Mouse (Mus musculus) neural tube, embryonic 15.5 days (tissue): ENCODE data around the gene Tarsl2. TPM values are rescaled to one million over a fixed set of nuclear protein-coding genes. Genes with fewer than 3 reads are reported as not detected.

ENCODE experiments used
- ATAC-seq: fragments of 200-750 bp; cut with Nextera tagmentation; 2 replicates; pipeline ENCODE4 v1.8.0; 2017; ENCODE audit warnings: mild to moderate bottlenecking, moderate TSS enrichment, moderate library complexity; ENCODE audit not compliant: low FRiP score
- H3K27ac ChIP-seq: fragments of 300-500 bp; sonication (generic); replicated peaks from 2 replicates; pipeline ENCODE4 v1.5.1; 2015; ENCODE audit warnings: mild to moderate bottlenecking, inconsistent platforms
- H3K27me3 ChIP-seq: fragments of 300-500 bp; sonication (generic); replicated peaks from 2 replicates; pipeline ENCODE4 v1.6.1; 2015; ENCODE audit warnings: inconsistent platforms
- H3K36me3 ChIP-seq: fragments of 300-500 bp; sonication (generic); 2 replicates; pipeline ENCODE4 v1.6.1; 2015; ENCODE audit warnings: inconsistent platforms
- H3K4me1 ChIP-seq: fragments of 300-500 bp; sonication (generic); 2 replicates; pipeline ENCODE4 v1.6.1; 2015; ENCODE audit warnings: inconsistent platforms
- H3K4me2 ChIP-seq: fragments of 300-500 bp; sonication (generic); 2 replicates; pipeline ENCODE4 v1.6.1; 2015; ENCODE audit warnings: inconsistent platforms, mild to moderate bottlenecking, moderate library complexity
- H3K4me3 ChIP-seq: fragments of 300-500 bp; sonication (generic); replicated peaks from 2 replicates; pipeline ENCODE4 v1.5.1; 2015; ENCODE audit warnings: mild to moderate bottlenecking, inconsistent platforms
- H3K9ac ChIP-seq: fragments of 300-500 bp; sonication (generic); replicated peaks from 2 replicates; pipeline ENCODE4 v1.6.1; 2015; ENCODE audit warnings: mild to moderate bottlenecking, inconsistent platforms
- H3K9me3 ChIP-seq: fragments of 300-500 bp; sonication (generic); replicated peaks from 2 replicates; pipeline ENCODE4 v1.6.1; 2016; ENCODE audit warnings: inconsistent platforms
- WGBS: fragments of 180-500 bp; shearing (Covaris S2); methylation state at CpG from one replicate; pipeline ENCODE4 v1.1.7; 2015; ENCODE audit warnings: mixed read lengths; 5-methylcytosine and 5-hydroxymethylcytosine counted together
- polyA plus RNA-seq: library from polyadenylated mRNA; unstranded; fragments of >200 nt; fragmentation: Nextera tagmentation; extraction: Ambion mirVana; gene quantifications from 2 replicates; pipeline ENCODE4 v1.2.1, GENCODE M21; 2015

Gene Tarsl2
- 20.5 and 22.3 TPM in 2 replicates for polyA plus RNA-seq

GRCm38 (mm10) chr7:65644643-65645351 lies at the start of gene Tarsl2:
Tarsl2 (plus strand) TSS chr7:65644898.
- Histone ChIP-seq H3K36me3 (peaks cover 24% of the 10 kb centered on the region), H3K4me2 (peak within 1 kb of the TSS; percentile 74), H3K9ac (peak within 1 kb of the TSS; percentile 78), H3K4me1 (peaks cover 16% of the 10 kb centered on the region), H3K4me3 (peak within 1 kb of the TSS; percentile 64), H3K27ac (peak within 1 kb of the TSS; percentile 87), H3K27me3 (no peaks in the 10 kb centered on the region; the same call in 1 of the 2 replicates), H3K9me3 (no peaks in the 10 kb centered on the region)
- ATAC-seq, result peak; percentile 97
- WGBS, result 2% methylated on average over 58 of the region's 64 CpGs

- H3K9me3 ChIP-seq, result no peaks in the 10 kb centered on the region
- ATAC-seq, result no peak
- H3K9ac ChIP-seq, result no peak overlapping the region
- no peaks in the 10 kb centered on the region for H3K36me3 ChIP-seq
- no peaks in the 10 kb centered on the region for H3K27me3 ChIP-seq
- WGBS, result 77% methylated on average over 3 of the region's 3 CpGs
- no peak overlapping the region for H3K4me2 ChIP-seq
- H3K27ac ChIP-seq, result no peak overlapping the region
- peaks cover 17% of the 10 kb centered on the region for H3K4me1 ChIP-seq
- no peak overlapping the region for H3K4me3 ChIP-seq
Observed at GRCm38 (mm10) chr7:65606124-65606523, 38.6 kb upstream of the Tarsl2 start.

GRCm38 (mm10) chr7:65607003-65607402 lies 37.7 kb upstream of the Tarsl2 start:
- Histone ChIP-seq H3K4me3 (no peak overlapping the region), H3K27me3 (no peaks in the 10 kb centered on the region), H3K36me3 (no peaks in the 10 kb centered on the region), H3K4me2 (no peak overlapping the region), H3K27ac (no peak overlapping the region), H3K9ac (no peak overlapping the region), H3K4me1 (peaks cover 17% of the 10 kb centered on the region), H3K9me3 (no peaks in the 10 kb centered on the region)
- WGBS, result 52% methylated on average over 5 of the region's 5 CpGs
- peak; percentile 41; the same call in 1 of the 2 replicates for ATAC-seq

- Histone ChIP-seq H3K27me3 (no peaks in the 10 kb centered on the region), H3K4me2 (no peak overlapping the region), H3K4me3 (no peak overlapping the region), H3K4me1 (peaks cover 17% of the 10 kb centered on the region), H3K9me3 (no peaks in the 10 kb centered on the region), H3K36me3 (no peaks in the 10 kb centered on the region), H3K27ac (no peak overlapping the region), H3K9ac (no peak overlapping the region)
- WGBS, result 62% methylated on average over 5 of the region's 5 CpGs
- ATAC-seq, result peak; percentile 82
Observed at GRCm38 (mm10) chr7:65610171-65610570, 34.5 kb upstream of the Tarsl2 start.

- no peak for ATAC-seq
- Histone ChIP-seq H3K27ac (no peak overlapping the region), H3K36me3 (no peaks in the 10 kb centered on the region), H3K4me3 (no peak overlapping the region), H3K27me3 (no peaks in the 10 kb centered on the region), H3K9me3 (no peaks in the 10 kb centered on the region), H3K9ac (no peak overlapping the region), H3K4me2 (no peak overlapping the region), H3K4me1 (peaks cover 17% of the 10 kb centered on the region)
- WGBS, result 66% methylated on average over 8 of the region's 8 CpGs
Observed at GRCm38 (mm10) chr7:65610673-65611072, 34.0 kb upstream of the Tarsl2 start.

- Histone ChIP-seq H3K4me2 (no peak overlapping the region), H3K27me3 (no peaks in the 10 kb centered on the region), H3K9me3 (no peaks in the 10 kb centered on the region), H3K4me3 (no peak overlapping the region), H3K36me3 (no peaks in the 10 kb centered on the region), H3K9ac (no peak overlapping the region), H3K27ac (no peak overlapping the region), H3K4me1 (peaks cover 14% of the 10 kb centered on the region)
- 77% methylated on average over 3 of the region's 3 CpGs for WGBS
- no peak for ATAC-seq
Observed at GRCm38 (mm10) chr7:65611298-65611697, 33.4 kb upstream of the Tarsl2 start.

- Histone ChIP-seq H3K9me3 (no peaks in the 10 kb centered on the region), H3K4me2 (no peak overlapping the region), H3K4me1 (peaks cover 6% of the 10 kb centered on the region), H3K27me3 (no peaks in the 10 kb centered on the region), H3K9ac (no peak overlapping the region), H3K36me3 (no peaks in the 10 kb centered on the region), H3K4me3 (no peak overlapping the region), H3K27ac (no peak overlapping the region)
- WGBS, result 83% methylated on average over 5 of the region's 5 CpGs
- ATAC-seq, result no peak
Observed at GRCm38 (mm10) chr7:65613723-65614122, 31.0 kb upstream of the Tarsl2 start.

GRCm38 (mm10) chr7:65618751-65619150 lies 25.9 kb upstream of the Tarsl2 start:
- Histone ChIP-seq H3K4me2 (no peak overlapping the region), H3K36me3 (no peaks in the 10 kb centered on the region), H3K4me1 (peaks cover 3% of the 10 kb centered on the region; the same call in 1 of the 2 replicates), H3K9ac (no peak overlapping the region), H3K27me3 (no peaks in the 10 kb centered on the region), H3K27ac (no peak overlapping the region), H3K9me3 (no peaks in the 10 kb centered on the region), H3K4me3 (no peak overlapping the region)
- no peak for ATAC-seq
- 52% methylated on average over 1 of the region's 1 CpGs for WGBS

GRCm38 (mm10) chr7:65620746-65621145 lies 24.0 kb upstream of the Tarsl2 start:
- H3K27me3 ChIP-seq, result no peaks in the 10 kb centered on the region
- no peak overlapping the region for H3K27ac ChIP-seq
- no peak overlapping the region for H3K4me2 ChIP-seq
- no peak overlapping the region for H3K4me3 ChIP-seq
- 78% methylated on average over 7 of the region's 7 CpGs for WGBS
- no peaks in the 10 kb centered on the region for H3K9me3 ChIP-seq
- no peak overlapping the region for H3K9ac ChIP-seq
- H3K36me3 ChIP-seq, result no peaks in the 10 kb centered on the region
- ATAC-seq, result no peak
- H3K4me1 ChIP-seq, result peaks cover 3% of the 10 kb centered on the region; the same call in 1 of the 2 replicates

GRCm38 (mm10) chr7:65623330-65623729 lies 21.4 kb upstream of the Tarsl2 start:
- H3K9ac ChIP-seq, result no peak overlapping the region
- no peak for ATAC-seq
- H3K4me2 ChIP-seq, result no peak overlapping the region
- no peaks in the 10 kb centered on the region for H3K36me3 ChIP-seq
- H3K4me3 ChIP-seq, result no peak overlapping the region
- no peak overlapping the region for H3K27ac ChIP-seq
- peaks cover 3% of the 10 kb centered on the region; the same call in 1 of the 2 replicates for H3K4me1 ChIP-seq
- 87% methylated on average over 3 of the region's 3 CpGs for WGBS
- H3K9me3 ChIP-seq, result no peaks in the 10 kb centered on the region
- H3K27me3 ChIP-seq, result no peaks in the 10 kb centered on the region

GRCm38 (mm10) chr7:65625528-65625927 lies 19.2 kb upstream of the Tarsl2 start:
- Histone ChIP-seq H3K4me3 (no peak overlapping the region), H3K4me2 (no peak overlapping the region), H3K27me3 (no peaks in the 10 kb centered on the region), H3K9ac (no peak overlapping the region), H3K9me3 (no peaks in the 10 kb centered on the region), H3K4me1 (peaks cover 3% of the 10 kb centered on the region; the same call in 1 of the 2 replicates), H3K36me3 (no peaks in the 10 kb centered on the region), H3K27ac (no peak overlapping the region)
- WGBS, result 72% methylated on average over 2 of the region's 2 CpGs
- no peak for ATAC-seq

- WGBS, result 83% methylated on average over 1 of the region's 1 CpGs
Observed at GRCm38 (mm10) chr7:65629846-65630245, 14.9 kb upstream of the Tarsl2 start.

More at GRCm38 (mm10) chr7:65629846-65630245, 14.9 kb upstream of the Tarsl2 start:
- Histone ChIP-seq H3K4me2 (no peak overlapping the region), H3K9me3 (no peaks in the 10 kb centered on the region), H3K4me3 (no peak overlapping the region), H3K27me3 (no peaks in the 10 kb centered on the region), H3K27ac (no peak overlapping the region), H3K9ac (no peak overlapping the region), H3K36me3 (no peaks in the 10 kb centered on the region), H3K4me1 (no peaks in the 10 kb centered on the region)
- ATAC-seq, result no peak
